Mouse (Mus musculus): Measurements from ENCODE around the gene Dab1. TPM values are rescaled to one million over a fixed set of nuclear protein-coding genes. Genes with fewer than 3 reads are reported as not detected.

Dab1 gene
- polyA plus RNA-seq, 1 experiment: 35.8 TPM

- H3K4me1 ChIP-seq (ENCODE audit: control insufficient read depth, insufficient read depth, low read length): no peaks in the 10 kb centered on the region
- no peak for DNase-seq
- TF ChIP-seq CTCF (IDR thresholded peaks at IDR 0.05; ENCODE audit: borderline replicate concordance, insufficient read depth, low read depth, low read length): no peak
- TF ChIP-seq POLR2A (IDR thresholded peaks at IDR 0.05; ENCODE audit: borderline replicate concordance, insufficient read depth, low read length): no peak
- no peak overlapping the region for H3K27ac ChIP-seq (ENCODE audit: insufficient read depth, low read length)
- no peaks in the 10 kb centered on the region; the same call in 1 of the 2 replicates for H3K27me3 ChIP-seq (ENCODE audit: control insufficient read depth, insufficient read depth, low read length)
- WGBS: 96% methylated on average over 4 of the region's 4 CpGs
- H3K4me3 ChIP-seq (replicated peaks; ENCODE audit: insufficient read depth, low read depth, low read length): no peak overlapping the region
These were observed 96.4 kb downstream of the Dab1 start for GRCm38 (mm10) chr4:103715568-103715967.

DNA sequence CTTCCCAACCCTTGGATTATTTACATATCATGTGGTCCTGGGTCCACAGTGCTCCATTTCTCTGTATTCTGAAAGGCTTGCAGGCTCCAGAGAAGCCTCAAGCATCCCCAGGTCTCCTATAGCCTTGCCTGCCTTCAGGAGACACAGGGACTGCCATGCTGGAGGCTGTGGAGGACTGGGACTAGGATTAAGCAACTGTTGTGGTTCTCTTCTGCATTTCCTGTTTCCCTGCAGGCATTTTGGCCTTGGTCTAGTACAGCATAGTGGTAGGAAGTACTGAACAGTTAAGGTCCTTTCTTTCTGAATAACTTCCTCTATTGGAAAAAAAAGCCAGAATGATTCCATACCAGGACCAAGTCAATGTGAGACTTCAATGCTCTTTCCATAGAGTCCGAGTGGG, 103.6 kb downstream of the Dab1 start:
- no peak for DNase-seq
- 95% methylated on average over 1 of the region's 1 CpGs for WGBS
- no peaks in the 10 kb centered on the region for H3K4me1 ChIP-seq (ENCODE audit: control insufficient read depth, insufficient read depth, low read length)
- TF ChIP-seq POLR2A (IDR thresholded peaks at IDR 0.05; ENCODE audit: borderline replicate concordance, insufficient read depth, low read length) (no peak), CTCF (IDR thresholded peaks at IDR 0.05; ENCODE audit: borderline replicate concordance, insufficient read depth, low read depth, low read length) (no peak)
- no peak overlapping the region for H3K27ac ChIP-seq (ENCODE audit: insufficient read depth, low read length)
- no peaks in the 10 kb centered on the region for H3K27me3 ChIP-seq (ENCODE audit: control insufficient read depth, insufficient read depth, low read length)
- H3K4me3 ChIP-seq (replicated peaks; ENCODE audit: insufficient read depth, low read depth, low read length): no peak overlapping the region

- TF ChIP-seq CTCF (IDR thresholded peaks at IDR 0.05; ENCODE audit: borderline replicate concordance, insufficient read depth, low read depth, low read length): no peak
- no peak for TF ChIP-seq POLR2A (IDR thresholded peaks at IDR 0.05; ENCODE audit: borderline replicate concordance, insufficient read depth, low read length)
- no peak overlapping the region for H3K4me3 ChIP-seq (replicated peaks; ENCODE audit: insufficient read depth, low read depth, low read length)
- H3K27me3 ChIP-seq (ENCODE audit: control insufficient read depth, insufficient read depth, low read length): no peaks in the 10 kb centered on the region
- WGBS: 96% methylated on average over 2 of the region's 2 CpGs
- no peaks in the 10 kb centered on the region for H3K4me1 ChIP-seq (ENCODE audit: control insufficient read depth, insufficient read depth, low read length)
- DNase-seq: no peak
- H3K27ac ChIP-seq (ENCODE audit: insufficient read depth, low read length): no peak overlapping the region
These were observed 107.3 kb downstream of the Dab1 start for GRCm38 (mm10) chr4:103726486-103726885.

DNA sequence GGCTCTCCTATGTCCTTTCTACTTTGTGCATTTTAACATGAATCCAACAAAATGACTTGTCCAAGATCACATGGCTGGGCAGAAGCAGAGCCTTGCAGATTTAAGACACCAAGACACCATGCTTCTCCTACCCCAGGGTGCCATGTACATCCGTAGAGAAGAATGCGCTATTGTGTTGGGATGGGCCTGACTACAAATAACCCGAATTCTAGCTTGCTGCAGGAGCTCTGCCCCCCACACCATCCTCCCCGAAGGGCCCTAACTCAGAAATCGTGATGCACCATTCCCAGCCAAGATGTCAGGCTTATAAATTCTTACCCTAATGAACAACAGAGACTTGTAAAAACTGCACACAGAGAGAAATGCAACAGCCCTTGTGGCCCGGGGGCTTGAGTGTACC, 118.0 kb downstream of the Dab1 start:
- no peaks in the 10 kb centered on the region for H3K27me3 ChIP-seq (ENCODE audit: control insufficient read depth, insufficient read depth, low read length)

DNA sequence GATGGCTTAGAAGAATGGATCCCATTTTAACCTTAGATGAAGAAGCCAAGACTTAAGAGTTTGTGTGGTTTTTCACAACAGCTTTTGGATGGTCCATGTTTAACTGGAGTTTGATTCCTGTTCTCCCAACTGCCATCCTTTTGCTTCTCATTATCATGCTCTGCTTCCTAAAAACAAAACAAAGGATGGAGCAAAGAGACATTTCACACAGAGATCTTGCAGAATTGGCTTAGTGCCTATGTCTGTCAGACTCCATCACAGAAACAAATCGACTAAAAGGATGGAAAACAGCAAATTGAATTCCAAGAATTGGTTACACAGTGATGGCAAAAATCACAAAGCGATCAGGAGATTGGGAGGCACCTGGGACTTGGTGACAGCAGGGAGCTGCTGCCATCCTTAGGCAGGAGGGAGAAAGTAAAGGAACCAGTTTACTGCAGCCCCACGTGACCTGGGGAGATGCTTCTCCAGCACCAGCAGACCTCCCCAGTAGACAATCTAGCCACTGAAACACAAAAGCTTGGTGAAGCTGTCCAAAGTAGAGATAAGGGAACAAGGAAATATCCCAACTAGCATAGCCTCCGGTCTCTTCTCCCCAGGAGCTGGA, 132.2 kb downstream of the Dab1 start:
- no peaks in the 10 kb centered on the region for H3K4me1 ChIP-seq (ENCODE audit: control insufficient read depth, insufficient read depth, low read length)
- H3K27ac ChIP-seq (ENCODE audit: insufficient read depth, low read length): no peak overlapping the region
- peaks cover 1% of the 10 kb centered on the region; the same call in 1 of the 2 replicates for H3K27me3 ChIP-seq (ENCODE audit: control insufficient read depth, insufficient read depth, low read length)
- H3K4me3 ChIP-seq (replicated peaks; ENCODE audit: insufficient read depth, low read depth, low read length): no peak overlapping the region
- 9% methylated on average over 4 of the region's 4 CpGs for WGBS
- peak in 1 of 2 experiments; percentile 17 for DNase-seq
- no peak; the same call in 1 of the 2 replicates for TF ChIP-seq CTCF (IDR thresholded peaks at IDR 0.05; ENCODE audit: borderline replicate concordance, insufficient read depth, low read depth, low read length)
- TF ChIP-seq POLR2A (IDR thresholded peaks at IDR 0.05; ENCODE audit: borderline replicate concordance, insufficient read depth, low read length): no peak

More for the DNA sequence above, 118.0 kb downstream of the Dab1 start:
- no peak overlapping the region for H3K27ac ChIP-seq (ENCODE audit: insufficient read depth, low read length)
- WGBS: 44% methylated on average over 6 of the region's 6 CpGs
- DNase-seq: no peak
- H3K4me3 ChIP-seq (replicated peaks; ENCODE audit: insufficient read depth, low read depth, low read length): no peak overlapping the region
- H3K4me1 ChIP-seq (ENCODE audit: control insufficient read depth, insufficient read depth, low read length): no peaks in the 10 kb centered on the region
- TF ChIP-seq CTCF (IDR thresholded peaks at IDR 0.05; ENCODE audit: borderline replicate concordance, insufficient read depth, low read depth, low read length) (no peak), POLR2A (IDR thresholded peaks at IDR 0.05; ENCODE audit: borderline replicate concordance, insufficient read depth, low read length) (no peak)

- H3K27ac ChIP-seq (ENCODE audit: insufficient read depth, low read length): no peak overlapping the region
- H3K4me3 ChIP-seq (replicated peaks; ENCODE audit: insufficient read depth, low read depth, low read length): no peak overlapping the region
- no peaks in the 10 kb centered on the region; the same call in 1 of the 2 replicates for H3K27me3 ChIP-seq (ENCODE audit: control insufficient read depth, insufficient read depth, low read length)
- 79% methylated on average over 7 of the region's 7 CpGs for WGBS
- no peak for TF ChIP-seq CTCF (IDR thresholded peaks at IDR 0.05; ENCODE audit: borderline replicate concordance, insufficient read depth, low read depth, low read length)
- no peak for TF ChIP-seq POLR2A (IDR thresholded peaks at IDR 0.05; ENCODE audit: borderline replicate concordance, insufficient read depth, low read length)
- DNase-seq: no peak
- no peaks in the 10 kb centered on the region for H3K4me1 ChIP-seq (ENCODE audit: control insufficient read depth, insufficient read depth, low read length)
These were observed 135.4 kb downstream of the Dab1 start for GRCm38 (mm10) chr4:103754561-103754960.

- WGBS: 63% methylated on average over 3 of the region's 3 CpGs
- DNase-seq: no peak
- Histone ChIP-seq H3K4me1 (ENCODE audit: control insufficient read depth, insufficient read depth, low read length) (no peaks in the 10 kb centered on the region), H3K27ac (ENCODE audit: insufficient read depth, low read length) (no peak overlapping the region), H3K4me3 (replicated peaks; ENCODE audit: insufficient read depth, low read depth, low read length) (no peak overlapping the region), H3K27me3 (ENCODE audit: control insufficient read depth, insufficient read depth, low read length) (no peaks in the 10 kb centered on the region; the same call in 1 of the 2 replicates)
- TF ChIP-seq POLR2A (IDR thresholded peaks at IDR 0.05; ENCODE audit: borderline replicate concordance, insufficient read depth, low read length): no peak
These were observed 138.1 kb downstream of the Dab1 start for GRCm38 (mm10) chr4:103757241-103757640.

DNA sequence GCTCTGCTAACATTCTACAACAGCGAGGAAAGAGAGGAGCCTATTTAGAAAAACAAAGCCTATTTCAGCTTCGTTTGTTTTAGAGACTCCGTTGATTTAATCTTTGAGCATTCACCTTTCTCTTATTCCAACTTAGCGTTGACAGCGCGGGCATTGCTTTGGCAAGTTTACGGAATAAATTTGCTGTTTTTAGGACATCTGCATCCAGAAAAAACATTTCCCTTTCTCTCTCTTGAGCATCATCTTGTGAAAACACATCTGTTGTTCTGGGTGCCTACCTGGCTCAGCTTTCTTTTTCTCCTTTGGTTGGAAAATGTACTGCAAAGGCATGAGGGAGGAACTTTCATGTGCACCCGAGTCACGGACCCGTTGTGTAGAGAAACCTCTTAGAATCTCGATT, 143.3 kb downstream of the Dab1 start:
- Histone ChIP-seq H3K4me1 (ENCODE audit: control insufficient read depth, insufficient read depth, low read length) (no peaks in the 10 kb centered on the region), H3K27ac (ENCODE audit: insufficient read depth, low read length) (no peak overlapping the region), H3K27me3 (ENCODE audit: control insufficient read depth, insufficient read depth, low read length) (no peaks in the 10 kb centered on the region; the same call in 1 of the 2 replicates), H3K4me3 (replicated peaks; ENCODE audit: insufficient read depth, low read depth, low read length) (no peak overlapping the region)
- 87% methylated on average over 11 of the region's 11 CpGs for WGBS
- DNase-seq: no peak
- no peak for TF ChIP-seq POLR2A (IDR thresholded peaks at IDR 0.05; ENCODE audit: borderline replicate concordance, insufficient read depth, low read length)
- TF ChIP-seq CTCF (IDR thresholded peaks at IDR 0.05; ENCODE audit: borderline replicate concordance, insufficient read depth, low read depth, low read length): no peak
